Mouse (Mus musculus) olfactory bulb, adult 2 months (tissue): Measurements from ENCODE around the gene Vps37b.

Source experiments
- CTCF ChIP-seq: fragments of 200-500 bp; IDR thresholded peaks from 2 replicates; pipeline ENCODE4 v1.5.1; 2012; ENCODE audit warnings: low read depth, mild to moderate bottlenecking, low read length, moderate library complexity; ENCODE audit not compliant: insufficient read depth
- POLR2A ChIP-seq: fragments of 200-500 bp; IDR thresholded peaks from 2 replicates; pipeline ENCODE4 v1.6.1; 2012; ENCODE audit warnings: mild to moderate bottlenecking, low read depth, low read length, moderate library complexity; ENCODE audit not compliant: insufficient read depth

- TF ChIP-seq POLR2A = no peak
- no peak for TF ChIP-seq CTCF
Observed at GRCm38 (mm10) chr5:124025587-124026441, 6.3 kb downstream of the Vps37b start.
